Mouse (Mus musculus) olfactory bulb, adult 2 months (tissue): Measurements from ENCODE around the gene Rasd2.

Experiments used
- CTCF ChIP-seq: fragments of 200-500 bp; IDR thresholded peaks from 2 replicates; pipeline ENCODE4 v1.5.1; 2012; ENCODE audit warnings: low read depth, mild to moderate bottlenecking, low read length, moderate library complexity; ENCODE audit not compliant: insufficient read depth
- POLR2A ChIP-seq: fragments of 200-500 bp; IDR thresholded peaks from 2 replicates; pipeline ENCODE4 v1.6.1; 2012; ENCODE audit warnings: mild to moderate bottlenecking, low read depth, low read length, moderate library complexity; ENCODE audit not compliant: insufficient read depth

DNA sequence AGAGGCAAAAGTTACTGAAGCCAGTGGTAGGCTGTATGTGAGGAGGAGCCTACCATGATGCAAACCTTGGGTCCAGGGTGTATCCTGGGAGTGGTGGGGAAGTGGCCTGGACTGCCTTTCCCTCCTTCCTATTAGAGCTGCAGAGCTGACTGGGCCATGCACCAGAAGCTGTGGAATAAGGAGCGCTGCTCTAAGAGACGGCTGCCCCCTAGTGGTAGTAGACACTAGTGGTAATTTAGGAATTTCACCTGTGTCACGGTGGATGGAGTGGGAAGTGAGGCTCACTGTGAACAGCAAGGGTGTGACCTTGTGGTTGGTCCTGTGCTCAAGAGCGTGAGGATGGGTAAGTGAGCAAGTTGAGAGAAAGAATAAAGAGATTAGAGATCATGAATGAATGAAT, 4.2 kb downstream of the Rasd2 start:
- TF ChIP-seq CTCF: peak; percentile 64
- no peak for TF ChIP-seq POLR2A
